Mouse (Mus musculus) lung, embryonic 15.5 days (tissue): ENCODE measurements around the gene Pdilt. TPM values are rescaled to one million over a fixed set of nuclear protein-coding genes. Genes with fewer than 3 reads are reported as not detected.

Source experiments
- ATAC-seq: fragments of 200-750 bp; cut with Nextera tagmentation; 2 replicates; pipeline ENCODE4 v1.8.0; 2017; ENCODE audit warnings: moderate number of reproducible peaks, borderline replicate concordance; ENCODE audit not compliant: low FRiP score, low TSS enrichment; ENCODE audit errors: extremely low read depth
- H3K27ac ChIP-seq: fragments of 300-500 bp; sonication (generic); 2 replicates; pipeline ENCODE4 v1.5.1; 2015; ENCODE audit warnings: moderate library complexity, mild to moderate bottlenecking, inconsistent platforms
- H3K27me3 ChIP-seq: fragments of 300-500 bp; sonication (generic); 2 replicates; pipeline ENCODE4 v1.6.1; 2015; ENCODE audit warnings: inconsistent platforms
- H3K36me3 ChIP-seq: fragments of 300-500 bp; sonication (generic); 2 replicates; pipeline ENCODE4 v1.6.1; 2015; ENCODE audit warnings: inconsistent platforms
- H3K4me1 ChIP-seq: fragments of 300-500 bp; sonication (generic); 2 replicates; pipeline ENCODE4 v1.6.1; 2015; ENCODE audit warnings: inconsistent platforms
- H3K4me2 ChIP-seq: fragments of 300-500 bp; sonication (generic); 2 replicates; pipeline ENCODE4 v1.6.1; 2015; ENCODE audit warnings: inconsistent platforms, mild to moderate bottlenecking, moderate library complexity
- H3K4me3 ChIP-seq: fragments of 300-500 bp; sonication (generic); 2 replicates; pipeline ENCODE4 v1.5.1; 2015; ENCODE audit warnings: mild to moderate bottlenecking, inconsistent platforms
- H3K9ac ChIP-seq: fragments of 300-500 bp; sonication (generic); 2 replicates; pipeline ENCODE4 v1.6.1; 2015; ENCODE audit warnings: inconsistent platforms
- H3K9me3 ChIP-seq: fragments of 300-500 bp; sonication (generic); 2 replicates; pipeline ENCODE4 v1.6.1; 2016; ENCODE audit warnings: inconsistent platforms
- WGBS: fragments of 180-500 bp; shearing (Covaris S2); methylation state at CpG from one replicate; pipeline ENCODE4 v1.1.7; 2015; 5-methylcytosine and 5-hydroxymethylcytosine counted together
- polyA plus RNA-seq: library from polyadenylated mRNA; unstranded; fragments of >200 nt; fragmentation: Nextera tagmentation; extraction: Ambion mirVana; gene quantifications from 2 replicates; pipeline ENCODE4 v1.2.1, GENCODE M21; 2015

Gene Pdilt
- polyA plus RNA-seq, 1 experiment from 2014 or later: not detected

GRCm38 (mm10) chr7:119490041-119490780 is 33.1 kb downstream of the Pdilt start:
- H3K36me3 ChIP-seq: no peaks in the 10 kb centered on the region
- H3K27ac ChIP-seq: no peak overlapping the region
- ATAC-seq: no peak
- no peaks in the 10 kb centered on the region for H3K27me3 ChIP-seq
- no peak overlapping the region for H3K9ac ChIP-seq
- H3K4me3 ChIP-seq: no peak overlapping the region
- H3K4me1 ChIP-seq: no peaks in the 10 kb centered on the region
- 78% methylated on average over 4 of the region's 4 CpGs for WGBS
- H3K4me2 ChIP-seq: no peak overlapping the region
- H3K9me3 ChIP-seq: no peaks in the 10 kb centered on the region

DNA sequence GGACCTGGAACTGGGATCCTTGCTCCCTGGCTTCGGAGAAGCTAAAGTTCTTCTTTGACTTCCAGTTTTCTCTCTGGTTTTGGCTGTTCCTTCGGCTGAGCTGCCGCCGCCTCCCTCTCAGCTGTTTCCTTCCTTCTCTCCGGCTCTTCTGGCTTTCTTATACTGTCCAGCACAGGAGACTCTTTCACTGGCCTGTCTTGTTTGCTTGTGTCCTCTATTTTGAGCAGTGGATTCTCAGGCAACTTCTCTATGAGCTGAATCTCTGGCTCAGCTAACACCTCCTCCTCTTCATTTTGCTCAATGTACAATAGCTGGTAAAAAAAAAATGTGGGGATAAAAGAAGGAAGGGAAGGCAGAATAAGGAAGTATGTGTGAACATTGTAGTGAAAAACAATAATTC is 36.6 kb downstream of the Pdilt start:
- no peak for ATAC-seq
- Histone ChIP-seq H3K36me3 (no peaks in the 10 kb centered on the region), H3K27me3 (no peaks in the 10 kb centered on the region), H3K27ac (no peak overlapping the region), H3K4me1 (no peaks in the 10 kb centered on the region), H3K4me3 (no peak overlapping the region), H3K9ac (no peak overlapping the region), H3K9me3 (no peaks in the 10 kb centered on the region), H3K4me2 (no peak overlapping the region)
- WGBS: 78% methylated on average over 5 of the region's 5 CpGs

- H3K9ac ChIP-seq: no peak overlapping the region
- 79% methylated on average over 4 of the region's 4 CpGs for WGBS
- H3K4me2 ChIP-seq: no peak overlapping the region
- no peak overlapping the region for H3K27ac ChIP-seq
- H3K27me3 ChIP-seq: no peaks in the 10 kb centered on the region
- H3K36me3 ChIP-seq: no peaks in the 10 kb centered on the region
- H3K4me1 ChIP-seq: no peaks in the 10 kb centered on the region
- no peak overlapping the region for H3K4me3 ChIP-seq
- ATAC-seq: no peak
- H3K9me3 ChIP-seq: no peaks in the 10 kb centered on the region
These were observed 39.1 kb downstream of the Pdilt start for GRCm38 (mm10) chr7:119484154-119484553.

GRCm38 (mm10) chr7:119479256-119479655 is 44.0 kb downstream of the Pdilt start, which contains the start of gene Umod:
Umod (minus strand) TSS chr7:119479282.
- Histone ChIP-seq H3K9me3 (no peaks in the 10 kb centered on the region), H3K4me3 (no peak within 1 kb of the TSS), H3K4me2 (no peak within 1 kb of the TSS), H3K27ac (no peak within 1 kb of the TSS), H3K4me1 (no peaks in the 10 kb centered on the region), H3K27me3 (no peaks in the 10 kb centered on the region), H3K36me3 (no peaks in the 10 kb centered on the region), H3K9ac (no peak within 1 kb of the TSS)
- ATAC-seq: no peak

- 59% methylated on average over 33 of the region's 33 CpGs for WGBS
- peak; percentile 52 for ATAC-seq
These were observed 46.5 kb downstream of the Pdilt start for GRCm38 (mm10) chr7:119476500-119477389.

DNA sequence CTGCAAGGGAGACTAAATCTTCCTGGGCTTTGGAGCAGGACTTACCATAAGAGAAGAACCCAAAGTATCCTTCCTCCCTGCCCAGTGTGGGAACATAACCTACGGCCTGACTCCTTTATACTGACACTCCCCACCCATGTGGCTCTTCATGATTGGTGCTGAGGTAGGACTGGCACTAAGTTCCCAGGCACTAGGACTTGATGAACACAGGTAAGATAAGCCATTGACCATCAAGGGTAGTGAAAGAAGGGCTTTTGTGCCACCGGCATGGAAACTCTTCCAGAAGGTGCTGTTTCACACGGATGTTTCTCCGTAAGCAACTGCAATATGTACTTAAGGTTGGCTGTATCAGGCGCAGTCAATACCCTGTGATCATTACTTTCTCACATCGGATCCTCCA is 64.1 kb downstream of the Pdilt start, which contains the start of gene Gp2:
Gene Gp2 (minus strand): TSS at position 101 of the 400 bp plus-strand sequence.
- H3K27me3 ChIP-seq: no peaks in the 10 kb centered on the region
- H3K27ac ChIP-seq: no peak within 1 kb of the TSS
- H3K9me3 ChIP-seq: no peaks in the 10 kb centered on the region
- H3K36me3 ChIP-seq: no peaks in the 10 kb centered on the region
- ATAC-seq: no peak
- no peak within 1 kb of the TSS for H3K9ac ChIP-seq
- no peaks in the 10 kb centered on the region for H3K4me1 ChIP-seq
- WGBS: 80% methylated on average over 6 of the region's 6 CpGs
- H3K4me3 ChIP-seq: no peak within 1 kb of the TSS
- no peak within 1 kb of the TSS for H3K4me2 ChIP-seq

More at GRCm38 (mm10) chr7:119476500-119477389, 46.5 kb downstream of the Pdilt start:
- Histone ChIP-seq H3K27me3 (no peaks in the 10 kb centered on the region), H3K4me2 (no peak overlapping the region), H3K36me3 (no peaks in the 10 kb centered on the region), H3K4me3 (no peak overlapping the region), H3K9ac (no peak overlapping the region), H3K9me3 (no peaks in the 10 kb centered on the region), H3K4me1 (no peaks in the 10 kb centered on the region), H3K27ac (no peak overlapping the region)

DNA sequence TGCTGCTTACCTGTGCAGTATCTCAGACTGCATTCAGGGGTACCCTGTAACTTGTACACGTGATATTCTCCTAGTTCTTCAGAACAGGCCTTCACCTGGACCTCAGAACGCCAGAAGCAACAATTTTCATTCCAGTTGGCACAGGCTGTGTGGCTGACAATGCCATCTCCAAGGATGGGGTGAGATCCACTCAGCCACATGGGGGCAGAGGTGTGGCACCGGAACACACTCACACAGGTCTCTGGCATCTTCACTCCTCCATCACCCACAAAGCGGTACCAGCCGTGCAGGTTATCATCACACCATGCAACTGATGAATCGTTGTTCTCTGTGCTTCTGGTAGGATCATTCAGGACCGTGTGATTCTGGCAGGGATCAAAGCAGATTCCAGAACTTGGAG is 69.1 kb downstream of the Pdilt start:
- no peak overlapping the region for H3K4me3 ChIP-seq
- H3K4me2 ChIP-seq: no peak overlapping the region
- no peak for ATAC-seq
- no peaks in the 10 kb centered on the region for H3K9me3 ChIP-seq
- H3K9ac ChIP-seq: no peak overlapping the region
- no peaks in the 10 kb centered on the region for H3K4me1 ChIP-seq
- H3K36me3 ChIP-seq: no peaks in the 10 kb centered on the region
- 71% methylated on average over 7 of the region's 7 CpGs for WGBS
- H3K27ac ChIP-seq: no peak overlapping the region
- no peaks in the 10 kb centered on the region for H3K27me3 ChIP-seq

- Histone ChIP-seq H3K4me3 (no peak overlapping the region), H3K4me2 (no peak overlapping the region), H3K9ac (no peak overlapping the region), H3K9me3 (no peaks in the 10 kb centered on the region), H3K4me1 (no peaks in the 10 kb centered on the region), H3K27ac (no peak overlapping the region), H3K27me3 (no peaks in the 10 kb centered on the region), H3K36me3 (no peaks in the 10 kb centered on the region)
- 57% methylated on average over 4 of the region's 4 CpGs for WGBS
- no peak for ATAC-seq
These were observed 79.4 kb downstream of the Pdilt start for GRCm38 (mm10) chr7:119443849-119444248.

DNA sequence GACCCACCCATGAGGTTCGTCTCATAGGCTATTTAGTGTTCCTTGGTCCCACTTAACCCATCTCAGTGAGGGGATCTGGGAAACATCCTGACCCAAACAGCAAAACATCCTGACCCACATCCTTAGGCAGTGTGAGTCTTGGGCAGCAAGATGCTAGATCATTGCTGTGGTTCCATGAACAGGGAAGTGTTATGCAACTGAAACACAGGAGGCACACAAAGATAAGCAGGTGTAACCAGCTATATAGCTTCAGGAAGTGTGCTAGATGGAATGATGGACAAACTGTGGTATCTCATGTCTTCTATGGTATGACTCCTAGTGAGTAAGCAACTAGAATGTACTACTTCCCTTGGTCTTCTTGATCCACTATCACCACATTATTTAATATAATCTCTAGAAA is 81.4 kb downstream of the Pdilt start:
- H3K4me1 ChIP-seq: no peaks in the 10 kb centered on the region
- H3K36me3 ChIP-seq: no peaks in the 10 kb centered on the region
- no peak overlapping the region for H3K27ac ChIP-seq
- H3K4me2 ChIP-seq: no peak overlapping the region
- WGBS: 84% methylated on average over 1 of the region's 1 CpGs
- H3K27me3 ChIP-seq: no peaks in the 10 kb centered on the region
- no peaks in the 10 kb centered on the region for H3K9me3 ChIP-seq
- H3K4me3 ChIP-seq: no peak overlapping the region
- ATAC-seq: no peak
- no peak overlapping the region for H3K9ac ChIP-seq

Other genes starting within 250 kb of the Pdilt start
- not detected in 2 replicates for gene Gp2, start 64.2 kb downstream of the Pdilt start, polyA plus RNA-seq
- gene Umod, start 44.2 kb downstream of the Pdilt start, polyA plus RNA-seq: not detected in 2 replicates
- gene Acsm5, start 4.0 kb downstream of the Pdilt start, polyA plus RNA-seq: 0.19 TPM in 1 of 2 replicates, not detected in the other
- gene Acsm2, start 30.9 kb upstream of the Pdilt start, polyA plus RNA-seq: 0.20 TPM in 1 of 2 replicates, not detected in the other
- 3.5 and 4.0 TPM in 2 replicates for gene Acsm1, start 83.5 kb upstream of the Pdilt start, polyA plus RNA-seq
- 0.09 TPM in 1 of 2 replicates, not detected in the other for gene Acsm4, start 166.5 kb upstream of the Pdilt start, polyA plus RNA-seq
- 70.1 and 72.0 TPM in 2 replicates for gene Thumpd1, start 197.3 kb upstream of the Pdilt start, polyA plus RNA-seq
- gene Acsm3, start 237.4 kb upstream of the Pdilt start, polyA plus RNA-seq: 0.15 and 0.29 TPM in 2 replicates